Mouse (Mus musculus) ZHBTc4 (cell line): ENCODE measurements at regions not wholly inside any gene's neighbourhood (a gene's known extent, or its start where the extent isn't known, plus 50 kb on each side); places are given as distances from the start of the nearest gene placed in this dataset.
"Not testable (repeated sequence)": the region's sequence is repeated elsewhere in the genome, so short reads cannot be mapped to it uniquely, and the experiment has no call there.

Experiments used
- DNase-seq: peaks from one replicate; pipeline ENCODE4 v3.0.0-alpha.2; 2011; ENCODE audit warnings: low read depth, low spot score

- DNase-seq = no peak
Measured at GRCm38 (mm10) chr17:85886237-85886636, 198.2 kb upstream of the Six2 start.

- DNase-seq = no peak
Measured at GRCm38 (mm10) chr17:85881636-85882170, 193.6 kb upstream of the Six2 start.

- no peak for DNase-seq
Measured at GRCm38 (mm10) chr17:85881046-85881445, 193.0 kb upstream of the Six2 start.

GRCm38 (mm10) chr17:85877426-85877825 is 189.4 kb upstream of the Six2 start:
- peak; percentile 67 for DNase-seq

GRCm38 (mm10) chr17:85876853-85877252 is 188.8 kb upstream of the Six2 start:
- no peak for DNase-seq

- peak; percentile 24 for DNase-seq
Measured at GRCm38 (mm10) chr17:85873853-85874586, 185.9 kb upstream of the Six2 start.

- no peak for DNase-seq
Measured at GRCm38 (mm10) chr17:85872903-85873413, 184.9 kb upstream of the Six2 start.

- no peak for DNase-seq
Measured at GRCm38 (mm10) chr17:85870406-85870805, 182.3 kb upstream of the Six2 start.

GRCm38 (mm10) chr17:85869179-85869578 is 181.1 kb upstream of the Six2 start:
- no peak for DNase-seq

GRCm38 (mm10) chr17:85867945-85868616 is 180.0 kb upstream of the Six2 start:
- no peak for DNase-seq

GRCm38 (mm10) chr17:85866581-85866980 is 178.5 kb upstream of the Six2 start:
- DNase-seq = no peak

- no peak for DNase-seq
Measured at GRCm38 (mm10) chr17:85865940-85866339, 177.9 kb upstream of the Six2 start.

GRCm38 (mm10) chr17:85861328-85861727 is 173.3 kb upstream of the Six2 start:
- no peak for DNase-seq

GRCm38 (mm10) chr17:85860797-85861196 is 172.7 kb upstream of the Six2 start:
- no peak for DNase-seq

- no peak for DNase-seq
Measured at GRCm38 (mm10) chr17:85859926-85860707, 172.0 kb upstream of the Six2 start.

- DNase-seq = no peak
Measured at GRCm38 (mm10) chr17:85858516-85858915, 170.4 kb upstream of the Six2 start.

GRCm38 (mm10) chr17:85857705-85858472 is 169.8 kb upstream of the Six2 start:
- no peak for DNase-seq

- DNase-seq = not testable (repeated sequence)
Measured at GRCm38 (mm10) chr17:85856894-85857293, 168.8 kb upstream of the Six2 start.

- no peak for DNase-seq
Measured at GRCm38 (mm10) chr17:85853156-85853555, 165.1 kb upstream of the Six2 start.

- DNase-seq = no peak
Measured at GRCm38 (mm10) chr17:85848526-85848925, 160.5 kb upstream of the Six2 start.

GRCm38 (mm10) chr17:85847756-85848155 is 159.7 kb upstream of the Six2 start:
- DNase-seq = no peak
